Mouse (Mus musculus) frontal cortex, postnatal 14 days (tissue): ENCODE results near the gene Arhgap6.

Source experiments
- DNase-seq, 2 experiments: peaks; one replicate each; pipeline ENCODE4 v3.0.0; 2022; ENCODE audit warnings: low spot score in 2 of 2

The Arhgap6 gene

GRCm38 (mm10) chrX:168980370-168980769, 185.5 kb downstream of the Arhgap6 start:
- no peak for DNase-seq

GRCm38 (mm10) chrX:169007066-169007465, 212.2 kb downstream of the Arhgap6 start:
- DNase-seq = no peak

GRCm38 (mm10) chrX:169012701-169013100, 217.8 kb downstream of the Arhgap6 start:
- DNase-seq = no peak

GRCm38 (mm10) chrX:169034390-169034789, 239.5 kb downstream of the Arhgap6 start:
- no peak for DNase-seq

GRCm38 (mm10) chrX:169036403-169037296, 241.8 kb downstream of the Arhgap6 start:
- DNase-seq = peak; percentile 9 to 53

GRCm38 (mm10) chrX:169037401-169037800, 242.5 kb downstream of the Arhgap6 start:
- no peak for DNase-seq

GRCm38 (mm10) chrX:169043872-169044271, 249.0 kb downstream of the Arhgap6 start:
- no peak for DNase-seq

- no peak for DNase-seq
Measured at GRCm38 (mm10) chrX:169047595-169047994, 252.7 kb downstream of the Arhgap6 start.

GRCm38 (mm10) chrX:169049550-169049949, 254.7 kb downstream of the Arhgap6 start:
- DNase-seq = no peak

GRCm38 (mm10) chrX:169053907-169054476, 259.1 kb downstream of the Arhgap6 start:
- no peak for DNase-seq

- no peak for DNase-seq
Measured at GRCm38 (mm10) chrX:169062555-169062954, 267.7 kb downstream of the Arhgap6 start.

- no peak for DNase-seq
Measured at GRCm38 (mm10) chrX:169065298-169065697, 270.4 kb downstream of the Arhgap6 start.

GRCm38 (mm10) chrX:169065922-169066321, 271.0 kb downstream of the Arhgap6 start:
- no peak for DNase-seq

GRCm38 (mm10) chrX:169075020-169075419, 280.1 kb downstream of the Arhgap6 start:
- DNase-seq = no peak

GRCm38 (mm10) chrX:169081609-169082008, 286.7 kb downstream of the Arhgap6 start:
- no peak for DNase-seq

GRCm38 (mm10) chrX:169085871-169086270, 291.0 kb downstream of the Arhgap6 start:
- DNase-seq = peak in 1 of 2 experiments; percentile 40

- no peak for DNase-seq
Measured at GRCm38 (mm10) chrX:169089221-169089620, 294.3 kb downstream of the Arhgap6 start.

GRCm38 (mm10) chrX:169094601-169095000, 299.7 kb downstream of the Arhgap6 start:
- DNase-seq = no peak

- DNase-seq = no peak
Measured at GRCm38 (mm10) chrX:169095584-169095983, 300.7 kb downstream of the Arhgap6 start.

GRCm38 (mm10) chrX:169102665-169103064, 307.8 kb downstream of the Arhgap6 start:
- DNase-seq = no peak

GRCm38 (mm10) chrX:169106048-169106622, 311.2 kb downstream of the Arhgap6 start:
- DNase-seq = no peak

GRCm38 (mm10) chrX:169107372-169107771, 312.5 kb downstream of the Arhgap6 start:
- no peak for DNase-seq

- DNase-seq = no peak
Measured at GRCm38 (mm10) chrX:169110031-169110430, 315.1 kb downstream of the Arhgap6 start.
